Mouse (Mus musculus) ES-Bruce4 (cell line): ENCODE results near the gene Rnasel. TPM values are rescaled to one million over a fixed set of nuclear protein-coding genes. Genes with fewer than 3 reads are reported as not detected.
A peak's percentile ranks its signal among the peaks of the same experiment; 100 is the strongest.

Experiments
- H3K27ac ChIP-seq: 2 replicates; pipeline ENCODE4 v1.5.1; 2012; ENCODE audit warnings: low read length, inconsistent platforms; ENCODE audit not compliant: insufficient read depth
- H3K27me3 ChIP-seq: 2 replicates; pipeline ENCODE4 v1.6.1; 2012; ENCODE audit warnings: mild to moderate bottlenecking, low read length, inconsistent platforms; ENCODE audit not compliant: control insufficient read depth, poor library complexity, insufficient read depth, severe bottlenecking
- H3K36me3 ChIP-seq: 2 replicates; pipeline ENCODE4 v1.6.1; 2012; ENCODE audit warnings: inconsistent platforms, mild to moderate bottlenecking, low read length, moderate library complexity; ENCODE audit not compliant: control insufficient read depth, poor library complexity, insufficient read depth, severe bottlenecking
- H3K4me1 ChIP-seq: one replicate; pipeline ENCODE4 v1.8.1; 2011; ENCODE audit warnings: low read length; ENCODE audit not compliant: control insufficient read depth, insufficient read depth
- H3K4me3 ChIP-seq: 2 replicates; pipeline ENCODE4 v1.5.1; 2011; ENCODE audit warnings: low read depth, mild to moderate bottlenecking, low read length
- H3K9ac ChIP-seq: 2 replicates; pipeline ENCODE4 v1.6.1; 2012; ENCODE audit warnings: low read depth, mild to moderate bottlenecking, inconsistent platforms; ENCODE audit not compliant: poor library complexity, severe bottlenecking
- H3K9me3 ChIP-seq: replicated peaks from 2 replicates; pipeline ENCODE4 v1.6.1; 2012; ENCODE audit warnings: mild to moderate bottlenecking, low read length, inconsistent platforms; ENCODE audit not compliant: control insufficient read depth, poor library complexity, insufficient read depth, severe bottlenecking
- CTCF ChIP-seq: IDR thresholded peaks from one replicate; pipeline ENCODE4 v1.8.1; 2011; ENCODE audit warnings: low read depth, low read length
- EP300 ChIP-seq: IDR thresholded peaks from 2 replicates; pipeline ENCODE4 v1.6.1; 2011; ENCODE audit warnings: low read depth, low read length; ENCODE audit not compliant: insufficient read depth
- POLR2A ChIP-seq: IDR thresholded peaks from one replicate; pipeline ENCODE4 v1.8.1; 2011; ENCODE audit warnings: low read length; ENCODE audit not compliant: insufficient read depth
- polyA plus RNA-seq: library from polyadenylated mRNA; stranded (reverse); fragments of >200 nt; gene quantifications from 2 replicates; pipeline ENCODE4 v1.2.4, GENCODE M21; 2011; ENCODE audit warnings: low read depth; ENCODE audit not compliant: missing spikeins, insufficient read depth, insufficient read length

The Rnasel gene
- 0.90 and 1.1 TPM in 2 replicates for polyA plus RNA-seq

GRCm38 (mm10) chr1:153749211-153749801 is at the start of gene Rnasel:
Gene Rnasel, plus strand, starts transcription at chr1:153749426.
- Histone ChIP-seq H3K4me1 (no peaks in the 10 kb centered on the region), H3K4me3 (peak within 1 kb of the TSS; percentile 28; the same call in 1 of the 2 replicates), H3K9ac (no peak within 1 kb of the TSS), H3K9me3 (no peaks in the 10 kb centered on the region), H3K27me3 (no peaks in the 10 kb centered on the region; the same call in 1 of the 2 replicates), H3K27ac (no peak within 1 kb of the TSS), H3K36me3 (no peaks in the 10 kb centered on the region)
- TF ChIP-seq EP300 (no peak), CTCF (peak; percentile 36), POLR2A (no peak)

DNA sequence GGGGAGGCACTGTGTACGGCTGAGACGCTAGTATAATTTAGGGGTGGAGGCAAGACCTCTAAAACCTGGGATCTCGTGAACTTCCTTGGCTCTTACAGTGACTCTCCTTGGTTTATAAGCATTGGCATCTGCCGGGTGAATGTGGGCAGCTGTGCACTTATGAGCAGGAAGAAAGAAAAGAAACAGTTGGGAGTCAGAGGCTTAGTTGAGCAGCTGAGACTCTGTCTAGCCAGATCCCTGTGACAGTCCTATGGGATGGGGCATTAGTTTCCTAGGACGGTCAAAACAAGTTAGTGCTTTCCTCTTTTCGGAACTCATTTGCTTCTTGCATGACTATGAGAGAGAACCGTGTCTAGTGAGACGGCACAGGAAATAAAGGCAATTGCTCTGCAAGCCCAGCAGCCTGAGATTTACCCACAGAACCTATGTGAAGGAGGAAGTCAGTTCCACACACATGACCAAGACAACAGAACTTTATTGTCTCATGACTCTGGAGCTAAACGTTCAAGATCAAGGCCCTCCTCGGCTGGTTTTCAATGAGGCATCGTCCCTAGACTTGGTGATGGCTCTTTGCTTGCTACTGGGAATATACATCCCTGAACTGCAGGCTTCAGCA is 48.7 kb upstream of the Rnasel start:
- H3K4me1 ChIP-seq, result peaks cover 2% of the 10 kb centered on the region
- TF ChIP-seq CTCF, result no peak
- no peak for TF ChIP-seq EP300
- no peak for TF ChIP-seq POLR2A
- H3K27me3 ChIP-seq, result no peaks in the 10 kb centered on the region
- H3K9me3 ChIP-seq, result no peaks in the 10 kb centered on the region
- no peak overlapping the region for H3K27ac ChIP-seq
- H3K9ac ChIP-seq, result no peak overlapping the region
- no peak overlapping the region for H3K4me3 ChIP-seq
- no peaks in the 10 kb centered on the region for H3K36me3 ChIP-seq

- no peaks in the 10 kb centered on the region for H3K36me3 ChIP-seq
- no peak overlapping the region for H3K27ac ChIP-seq
- no peak overlapping the region for H3K9ac ChIP-seq
- no peaks in the 10 kb centered on the region for H3K27me3 ChIP-seq
- TF ChIP-seq EP300 (no peak), CTCF (no peak), POLR2A (no peak)
- no peak overlapping the region for H3K4me3 ChIP-seq
- H3K4me1 ChIP-seq, result peaks cover 2% of the 10 kb centered on the region
- H3K9me3 ChIP-seq, result no peaks in the 10 kb centered on the region
Observed at GRCm38 (mm10) chr1:153701461-153701860, 47.8 kb upstream of the Rnasel start.

- H3K9me3 ChIP-seq, result no peaks in the 10 kb centered on the region
- no peak overlapping the region for H3K4me3 ChIP-seq
- H3K36me3 ChIP-seq, result no peaks in the 10 kb centered on the region
- TF ChIP-seq POLR2A (no peak), EP300 (no peak), CTCF (no peak)
- H3K27ac ChIP-seq, result no peak overlapping the region
- H3K9ac ChIP-seq, result no peak overlapping the region
- H3K27me3 ChIP-seq, result no peaks in the 10 kb centered on the region
- H3K4me1 ChIP-seq, result peaks cover 2% of the 10 kb centered on the region
Observed at GRCm38 (mm10) chr1:153702166-153702852, 46.9 kb upstream of the Rnasel start.

GRCm38 (mm10) chr1:153702853-153703410 is 46.3 kb upstream of the Rnasel start:
- no peaks in the 10 kb centered on the region for H3K36me3 ChIP-seq
- no peaks in the 10 kb centered on the region for H3K9me3 ChIP-seq
- no peak overlapping the region for H3K27ac ChIP-seq
- H3K4me1 ChIP-seq, result peaks cover 2% of the 10 kb centered on the region
- no peaks in the 10 kb centered on the region for H3K27me3 ChIP-seq
- no peak overlapping the region for H3K4me3 ChIP-seq
- TF ChIP-seq EP300 (no peak), CTCF (no peak), POLR2A (no peak)
- H3K9ac ChIP-seq, result no peak overlapping the region
